Mouse (Mus musculus) C2C12 (cell line): ENCODE measurements around the gene Mok.

ENCODE experiments used
- CEBPB ChIP-seq: IDR thresholded peaks from one replicate; pipeline ENCODE4 v1.6.1; 2011; ENCODE audit warnings: low read depth, mild to moderate bottlenecking, control low read depth, moderate library complexity
- CTCF ChIP-seq: IDR thresholded peaks from one replicate; pipeline ENCODE4 v1.5.1; 2011; ENCODE audit not compliant: control insufficient read depth, insufficient read depth, insufficient read length
- FOSL1 ChIP-seq: IDR thresholded peaks from one replicate; pipeline ENCODE4 v1.8.0; 2011; ENCODE audit warnings: mild to moderate bottlenecking, low read length; ENCODE audit not compliant: poor library complexity, insufficient read depth, severe bottlenecking
- MAX ChIP-seq: IDR thresholded peaks from one replicate; pipeline ENCODE4 v1.6.1; 2011; ENCODE audit warnings: mild to moderate bottlenecking, control low read depth
- MYOD1 ChIP-seq: IDR thresholded peaks from one replicate; pipeline ENCODE4 v1.6.1; 2011; ENCODE audit warnings: low read depth; ENCODE audit not compliant: control insufficient read depth, insufficient read length
- MYOG ChIP-seq: IDR thresholded peaks from one replicate; pipeline ENCODE4 v1.6.1; 2011; ENCODE audit not compliant: control insufficient read depth, insufficient read length; ENCODE audit errors: extremely low read depth

DNA sequence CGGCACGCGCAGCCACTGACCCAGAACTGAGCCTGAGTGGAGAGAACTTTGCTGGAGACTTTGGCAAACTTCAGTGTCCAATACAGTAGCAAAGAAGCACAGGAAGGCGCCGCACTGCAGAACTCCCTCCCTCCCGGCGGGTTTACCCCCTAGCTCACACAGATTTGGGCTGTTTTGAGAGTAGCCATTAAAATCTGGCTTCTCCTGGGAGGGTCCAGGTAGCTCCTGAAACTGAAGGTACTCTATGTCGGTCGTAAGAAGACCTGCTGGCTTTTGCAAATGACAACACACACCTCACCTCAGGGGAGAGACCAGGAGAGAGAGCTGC, 10.2 kb upstream of the Mok start:
- no peak for TF ChIP-seq CTCF
- no peak for TF ChIP-seq MYOD1
- TF ChIP-seq MAX, result no peak
- no peak for TF ChIP-seq CEBPB
- no peak for TF ChIP-seq FOSL1
- no peak for TF ChIP-seq MYOG
